Mouse (Mus musculus) c-Kit-positive CD71-positive TER-119-negative erythroid progenitor cells, embryonic 14.5 days (primary cell): Measurements from ENCODE around the gene Cebpe.
A peak's percentile ranks its signal among the peaks of the same experiment; 100 is the strongest.

Experiments used
- DNase-seq: peaks from one replicate; pipeline ENCODE4 v3.0.0-alpha.2; 2013; ENCODE audit warnings: low read depth

Cebpe gene

DNA sequence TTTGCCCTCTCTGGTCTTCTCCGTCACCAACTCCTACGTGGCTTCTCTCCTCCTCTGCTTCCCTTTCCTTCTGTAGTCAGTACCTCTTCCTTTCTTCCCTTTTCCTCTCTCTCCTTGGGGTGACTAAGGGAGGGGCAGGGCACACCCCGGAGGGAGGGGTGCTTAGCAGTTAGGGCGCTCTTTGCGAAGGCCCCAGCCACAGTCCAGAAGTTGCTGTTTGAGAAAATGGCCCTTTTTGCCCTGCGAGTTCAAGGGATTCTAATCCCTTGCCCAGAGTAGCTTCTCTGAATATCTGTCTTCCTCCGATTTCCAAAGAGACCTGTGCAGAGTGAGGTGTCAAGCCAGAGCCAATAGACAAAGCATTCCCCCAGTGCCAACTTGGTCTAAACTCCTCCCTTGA is at the start of gene Cebpe:
Gene Cebpe (minus strand): TSS at position 101 of the 400 bp plus-strand sequence.
- DNase-seq: no peak

DNA sequence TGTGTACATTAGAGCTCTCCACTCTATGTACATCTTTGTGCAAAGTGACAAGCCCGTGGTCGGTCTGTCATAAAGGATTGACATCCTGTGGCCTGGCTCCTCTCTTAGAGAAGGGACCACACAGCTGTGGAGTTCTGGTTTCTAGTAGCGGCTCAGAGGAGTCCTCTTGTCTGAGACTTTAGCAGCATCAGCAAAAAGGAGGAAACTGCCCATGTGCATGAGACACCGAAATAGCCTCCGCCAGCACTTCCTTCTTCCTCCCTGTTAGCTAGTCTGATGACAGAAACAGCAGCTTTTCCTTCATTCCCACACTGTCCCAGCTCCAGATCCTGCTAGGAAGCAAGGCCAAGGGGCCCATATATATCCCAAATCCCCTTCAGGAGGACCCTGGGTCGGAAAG is 44.4 kb upstream of the Cebpe start:
- no peak for DNase-seq

DNA sequence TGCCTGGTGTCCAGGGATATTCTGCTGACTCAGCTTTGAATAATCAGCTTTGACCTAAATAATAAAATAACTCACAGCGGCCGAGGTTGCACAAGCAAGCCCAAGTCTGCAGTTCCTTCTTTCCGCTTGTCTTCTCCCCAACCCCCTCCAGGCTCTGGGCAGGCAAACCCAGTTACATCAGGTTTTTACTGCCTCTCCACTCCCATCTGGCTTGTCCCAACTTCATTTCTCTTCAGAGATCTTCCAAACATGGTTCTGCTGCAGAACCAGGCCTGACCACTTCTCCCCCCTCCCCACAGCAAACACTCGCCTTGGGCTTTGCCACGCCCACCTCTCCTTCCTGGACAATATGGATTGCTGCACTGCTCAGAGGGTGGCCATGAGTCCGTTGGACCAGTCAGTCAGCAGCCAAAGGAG is 42.6 kb upstream of the Cebpe start:
- DNase-seq: no peak

DNA sequence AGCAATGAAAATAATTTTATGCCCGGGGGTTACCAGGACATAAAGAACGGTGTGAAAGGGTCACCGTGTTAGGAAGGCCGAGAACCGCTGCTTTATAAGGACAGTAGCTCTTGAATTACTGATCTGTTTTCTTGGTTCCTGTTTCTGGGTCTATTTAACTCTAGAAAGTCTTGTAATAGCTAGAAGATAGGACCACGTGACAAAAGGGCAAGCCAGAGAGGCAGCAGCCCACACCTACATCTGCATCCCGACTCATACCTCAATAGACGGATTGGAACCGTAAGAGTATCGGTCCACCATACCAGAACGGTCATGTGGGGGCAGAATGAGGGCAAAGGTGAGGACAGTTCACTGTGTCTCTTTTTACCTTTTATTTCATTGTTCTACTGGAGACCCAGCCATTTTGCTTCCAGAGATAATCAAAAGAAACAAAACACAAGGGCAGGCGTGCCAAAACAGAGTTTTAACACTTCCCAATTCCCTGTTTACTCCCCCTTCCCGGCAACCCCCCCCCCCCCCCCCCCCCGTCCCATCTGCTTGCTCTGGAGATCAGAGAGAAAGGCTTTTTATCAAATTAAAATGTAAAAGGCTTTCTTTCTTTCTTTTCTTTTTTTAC is 42.1 kb upstream of the Cebpe start:
- DNase-seq: no peak

DNA sequence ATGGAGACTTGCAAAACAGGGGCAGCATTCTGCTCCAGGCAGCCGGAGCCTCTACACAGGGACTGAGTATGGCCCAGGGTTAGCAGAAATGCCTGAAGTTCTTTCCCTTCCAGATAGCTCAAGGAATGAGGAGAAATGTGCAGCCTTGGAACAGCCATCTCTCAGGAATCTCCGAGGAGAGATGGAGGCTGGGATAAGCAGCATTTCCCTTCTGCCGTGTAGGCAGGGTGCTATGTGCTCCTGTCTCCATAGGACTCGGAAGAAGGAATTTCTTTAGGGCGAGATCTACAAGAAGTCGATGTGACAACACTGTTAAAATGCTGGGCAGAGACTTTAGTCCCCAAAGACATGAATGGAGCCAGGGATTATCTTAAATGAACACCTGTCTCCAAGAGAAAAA is 41.0 kb upstream of the Cebpe start:
- no peak for DNase-seq

DNA sequence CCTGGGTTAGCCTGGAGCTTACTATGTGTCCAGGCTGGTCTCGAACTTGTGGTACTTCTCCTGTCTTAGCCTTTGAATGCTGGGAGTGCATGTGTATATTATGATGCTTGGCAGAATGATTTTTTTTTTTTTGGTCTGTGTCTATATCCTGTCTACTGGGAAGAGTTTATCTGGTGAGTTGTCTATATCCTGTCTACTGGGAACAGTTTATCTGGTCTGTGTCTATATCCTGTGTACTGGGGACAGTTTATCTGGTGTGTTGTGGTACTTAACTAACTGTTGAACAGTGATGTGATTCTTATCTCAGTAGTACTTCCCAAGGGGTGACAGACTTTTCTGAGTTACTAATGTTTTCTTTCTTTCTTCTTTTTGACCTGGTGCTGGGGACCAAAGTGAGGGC is 39.8 kb upstream of the Cebpe start:
- no peak for DNase-seq

DNA sequence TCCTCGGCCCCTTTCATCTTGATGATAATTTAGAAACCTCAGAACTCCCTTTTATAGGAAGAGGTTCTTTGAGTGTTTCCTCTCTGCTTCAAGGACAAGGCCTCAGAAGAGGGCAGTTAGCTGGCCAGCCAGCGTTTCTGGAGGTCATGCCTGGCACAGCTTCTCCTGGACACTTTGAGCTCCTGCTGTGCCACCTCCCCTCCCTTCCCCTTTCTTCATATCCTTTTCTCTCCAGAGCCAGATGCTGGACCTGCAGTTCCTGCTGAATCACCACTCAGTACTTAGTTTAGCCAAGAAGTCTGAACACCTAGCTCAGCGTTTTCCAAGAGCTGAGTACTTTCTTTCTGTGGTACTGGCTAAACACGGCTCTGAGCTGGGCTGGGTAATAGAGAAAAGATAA is 37.3 kb upstream of the Cebpe start:
- DNase-seq: no peak

DNA sequence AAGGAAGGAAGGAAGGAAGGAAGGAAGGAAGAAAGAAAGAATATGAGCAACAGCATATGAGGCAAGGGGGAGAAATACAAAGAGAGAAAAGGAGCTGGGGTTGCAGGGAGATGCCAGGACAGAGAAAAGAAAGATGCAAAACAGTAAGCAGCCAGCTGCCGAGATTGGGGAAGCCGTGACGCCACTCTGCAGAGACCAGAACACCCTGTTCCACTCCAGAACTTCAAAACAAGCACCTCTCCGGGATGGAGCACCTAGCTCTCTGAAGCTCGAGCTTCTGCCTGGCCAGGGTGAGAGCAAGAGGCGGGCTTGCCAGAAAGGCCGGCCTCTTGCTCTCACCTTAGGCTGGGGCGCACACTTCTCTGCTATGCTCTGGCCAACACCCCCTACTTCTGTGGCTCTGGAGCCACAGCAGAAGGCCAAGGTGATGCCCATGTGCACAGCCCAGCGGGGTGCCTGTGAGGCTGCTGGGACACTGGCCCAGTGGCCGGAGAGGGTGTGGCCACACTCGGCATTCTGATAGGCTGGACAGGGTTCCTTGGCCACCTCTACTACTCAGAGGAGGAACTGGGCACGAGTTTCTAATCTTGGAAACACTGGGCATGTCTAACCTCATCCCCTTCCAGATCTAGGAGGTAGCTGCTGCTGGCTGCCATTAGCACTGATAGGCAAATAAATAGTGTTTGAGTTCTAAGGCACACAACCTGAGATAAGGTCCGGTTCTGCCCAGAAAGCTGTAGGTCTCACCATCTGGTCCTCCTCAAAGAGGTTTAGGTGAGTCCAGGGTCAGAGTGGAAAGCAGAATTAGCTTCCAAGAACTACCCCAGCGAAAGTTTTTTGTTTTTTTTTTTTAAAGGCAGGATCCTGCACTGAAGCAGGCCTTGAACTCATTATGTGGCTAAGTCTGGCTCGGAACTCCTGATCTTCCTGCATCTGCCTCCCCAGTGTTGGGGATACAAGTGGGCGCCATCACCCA is 36.3 kb upstream of the Cebpe start:
- no peak for DNase-seq

DNA sequence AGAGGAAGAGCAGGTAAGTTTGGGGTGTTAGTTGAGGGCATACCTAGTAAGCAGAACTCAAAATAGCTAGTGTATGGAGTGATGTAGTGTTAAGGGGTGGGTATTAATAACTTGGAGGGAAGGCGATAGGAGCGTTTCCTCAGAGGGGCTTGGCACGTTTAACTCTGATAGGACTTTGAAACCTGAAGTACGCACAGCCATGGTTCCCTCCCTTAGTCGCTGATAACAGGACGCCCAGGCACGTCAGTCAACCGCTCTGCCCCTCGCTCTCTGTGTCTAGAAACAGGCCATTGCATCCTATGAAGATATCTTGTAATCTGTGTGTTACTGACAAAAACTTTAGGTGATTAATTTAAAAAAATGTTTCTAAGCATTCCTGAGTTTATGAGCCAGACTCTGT is 34.1 kb upstream of the Cebpe start:
- DNase-seq: peak; percentile 39

DNA sequence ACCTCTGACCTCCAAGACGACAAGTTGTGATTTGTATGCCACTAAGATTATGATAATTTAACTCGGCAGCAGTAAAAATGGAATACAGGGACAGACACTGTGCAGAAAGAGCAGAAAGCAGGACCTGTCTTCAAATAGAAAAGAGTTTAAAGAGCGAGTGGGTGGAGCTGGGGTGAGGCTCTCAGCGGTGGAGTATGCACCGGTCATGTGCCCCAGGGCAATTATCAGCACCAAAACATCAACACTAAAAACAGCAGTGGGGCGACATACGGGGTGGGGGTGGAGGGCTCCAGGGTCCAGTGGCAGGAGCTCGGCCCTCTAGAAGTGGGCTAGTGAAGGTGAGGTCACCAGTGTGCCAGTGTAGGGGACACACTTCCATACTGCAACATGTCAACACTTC is 32.5 kb upstream of the Cebpe start:
- DNase-seq: no peak

DNA sequence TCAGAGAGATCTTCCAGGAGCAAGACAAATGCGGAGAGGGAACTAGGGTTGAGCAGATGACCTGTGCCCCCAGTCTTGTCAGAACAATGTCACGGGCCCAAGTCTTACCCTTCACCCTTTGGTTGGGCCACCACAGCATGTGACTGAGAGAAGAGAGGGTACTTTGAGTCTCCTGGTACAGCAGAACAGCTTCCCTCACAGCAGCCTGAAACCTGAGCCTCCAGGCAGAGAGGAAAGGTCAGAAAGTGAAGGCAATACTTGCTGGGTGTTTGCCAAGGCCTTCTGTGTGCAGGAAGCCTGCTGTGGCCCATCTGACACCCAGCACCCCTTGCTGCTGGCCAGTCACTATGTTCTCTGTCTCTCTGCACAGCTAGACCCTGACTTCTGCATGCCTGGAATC is 30.4 kb upstream of the Cebpe start:
- DNase-seq: no peak

DNA sequence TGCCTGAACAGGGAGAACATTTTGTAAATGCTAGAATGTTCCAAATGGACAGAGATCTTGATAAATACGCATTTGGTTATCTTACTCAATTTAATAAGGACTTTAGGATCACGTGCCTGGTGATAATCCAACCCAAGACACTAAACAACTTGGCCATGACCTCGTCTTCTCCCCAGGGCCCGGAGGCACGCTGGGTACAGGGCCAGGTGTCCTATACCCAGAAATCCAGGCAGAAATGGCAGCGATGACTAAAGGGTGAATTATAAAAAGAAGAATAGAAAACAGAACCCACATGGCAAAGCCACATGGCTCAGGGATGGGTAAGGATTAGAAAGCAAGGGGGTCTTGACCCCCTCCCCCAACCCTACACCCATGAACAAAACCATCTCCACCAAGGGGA is 29.7 kb upstream of the Cebpe start:
- DNase-seq: no peak

DNA sequence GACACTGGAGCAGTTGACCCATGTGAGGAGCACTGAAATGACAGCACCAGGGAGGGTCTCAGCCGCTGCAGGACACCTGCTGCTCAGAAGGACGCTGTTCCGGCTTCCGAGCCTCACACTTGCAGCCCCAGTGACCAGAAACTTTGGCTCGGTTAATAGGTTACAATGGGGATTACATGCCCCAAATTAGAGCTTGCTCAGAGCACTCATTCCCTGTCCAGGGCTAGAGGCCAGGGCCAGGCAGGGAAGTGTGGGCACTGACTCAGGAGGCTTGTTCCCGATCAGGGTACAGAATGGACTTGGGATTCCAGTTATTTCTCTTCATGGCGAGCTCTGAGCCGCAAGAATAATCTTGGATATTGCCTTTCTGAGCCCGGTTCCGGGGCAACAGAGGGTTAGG is 25.7 kb upstream of the Cebpe start:
- DNase-seq: no peak

DNA sequence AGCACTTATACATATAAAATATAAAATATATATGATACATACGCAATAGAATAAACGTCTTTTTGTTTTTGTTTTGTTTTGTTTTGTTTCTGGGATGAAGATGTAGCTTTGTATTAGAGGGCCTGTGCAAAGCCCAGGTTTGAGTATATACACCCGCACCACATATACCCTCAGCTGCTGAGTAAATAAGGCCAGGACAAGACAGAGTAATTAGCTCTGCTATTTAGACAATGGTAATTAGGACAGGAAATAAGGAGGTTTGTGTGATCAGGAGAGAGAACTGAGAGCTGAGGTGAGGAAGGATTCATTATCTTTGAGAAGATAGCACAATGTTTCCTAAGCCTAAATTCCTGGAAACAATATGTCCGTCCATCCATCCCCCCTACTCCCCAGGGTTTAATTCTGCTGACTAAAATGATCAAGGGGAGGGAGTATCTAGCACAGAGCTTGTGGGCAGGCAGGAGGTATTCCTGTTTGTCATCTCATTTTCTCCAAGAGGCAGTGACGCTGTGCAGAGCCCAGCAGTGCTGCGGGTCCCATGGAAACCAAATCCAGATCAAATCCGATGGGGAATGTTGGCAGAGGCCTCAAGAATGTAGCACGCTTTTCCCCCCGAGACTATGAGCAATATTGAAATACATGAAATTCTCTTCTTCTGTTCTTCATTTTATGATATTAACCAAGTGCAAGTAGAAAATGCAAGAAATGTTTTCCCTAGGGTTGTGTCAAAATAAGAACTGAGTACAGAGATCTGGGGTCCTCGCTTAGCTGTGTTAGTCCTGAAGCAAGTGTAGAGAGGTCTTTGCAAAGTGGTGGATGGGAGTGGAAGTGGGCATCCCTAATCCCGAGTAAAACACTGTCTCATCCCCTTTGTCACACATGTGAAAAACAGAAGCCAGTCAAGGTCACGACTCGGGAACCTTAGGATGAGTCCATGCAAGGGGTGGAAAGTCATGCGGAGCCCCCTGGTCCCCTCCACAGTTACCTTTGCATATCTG is 24.9 kb upstream of the Cebpe start:
- no peak for DNase-seq

DNA sequence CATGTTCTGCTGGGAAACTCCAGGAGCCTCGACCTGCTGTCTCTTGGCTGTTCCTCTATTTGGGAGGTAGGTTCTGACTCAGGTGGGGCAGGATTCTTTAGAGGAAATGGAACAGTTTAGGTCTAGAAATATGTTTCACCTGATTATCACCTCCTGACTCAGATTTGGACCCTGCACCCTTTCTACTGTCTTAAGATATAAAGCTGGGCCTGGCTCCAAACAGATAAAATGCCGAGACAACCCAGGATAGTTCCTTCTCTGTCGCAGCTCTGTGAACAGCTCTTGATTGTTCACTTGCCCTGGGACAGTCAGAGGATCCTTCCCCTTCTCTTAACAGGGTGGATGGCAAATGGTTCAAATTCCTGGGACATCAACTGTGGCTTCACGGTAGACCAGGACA is 23.2 kb upstream of the Cebpe start:
- DNase-seq: no peak

DNA sequence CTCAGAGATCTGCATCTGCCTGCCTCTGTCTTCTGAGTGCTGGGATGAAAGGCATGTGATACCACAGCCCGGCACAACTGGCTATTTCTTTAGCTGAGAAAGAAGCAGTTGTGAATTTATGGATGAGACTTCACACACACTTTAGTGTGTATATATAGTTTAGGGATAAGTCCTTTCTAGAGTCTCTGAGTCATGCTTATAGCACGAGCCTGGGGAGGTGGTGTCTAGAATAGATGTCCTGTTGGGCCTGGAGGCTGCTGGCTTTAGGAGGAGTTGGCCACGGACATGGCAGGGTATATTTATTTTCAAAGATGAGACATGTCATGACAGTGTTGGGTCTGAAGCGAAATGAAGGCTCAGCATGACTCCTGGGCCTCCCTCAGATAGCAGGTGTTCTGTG is 22.0 kb upstream of the Cebpe start:
- DNase-seq: no peak

DNA sequence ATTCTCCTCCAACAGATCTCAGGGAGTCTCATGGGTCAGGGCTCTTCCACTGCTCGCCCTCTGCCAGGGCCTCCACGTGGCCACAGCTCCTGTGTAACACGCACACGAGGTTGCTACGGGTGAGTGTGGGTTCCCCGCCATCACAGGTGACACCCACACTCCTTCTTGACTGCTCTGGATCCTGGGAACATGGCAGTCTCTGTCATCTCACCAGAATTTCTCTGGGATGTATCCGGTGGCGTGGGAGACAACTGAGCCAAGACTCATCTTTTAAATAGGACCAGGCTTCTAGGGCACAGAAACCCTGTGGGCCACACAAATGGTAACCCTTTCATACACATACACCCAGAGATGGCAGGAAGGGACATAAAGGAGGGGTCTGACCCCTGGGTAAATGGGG is 20.2 kb upstream of the Cebpe start:
- DNase-seq: no peak

DNA sequence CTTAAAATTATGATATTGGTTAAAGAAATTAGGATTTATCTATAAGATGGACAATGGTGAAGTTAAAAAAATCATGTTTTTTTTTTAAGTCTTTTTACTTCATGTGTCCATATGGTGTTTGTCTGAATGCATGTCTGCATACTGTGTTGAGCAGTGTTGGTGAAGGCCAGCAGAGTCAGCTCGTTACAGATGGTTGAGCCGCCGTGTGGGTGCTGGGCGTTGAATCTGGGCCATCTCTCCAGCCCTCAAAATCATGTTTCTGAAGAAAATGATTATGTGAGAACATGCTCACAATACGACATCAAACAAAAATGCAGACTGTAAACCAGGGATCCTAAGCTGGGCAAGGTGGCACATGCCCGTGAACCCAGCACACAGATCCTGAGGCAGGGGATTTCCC is 18.3 kb upstream of the Cebpe start:
- DNase-seq: no peak

DNA sequence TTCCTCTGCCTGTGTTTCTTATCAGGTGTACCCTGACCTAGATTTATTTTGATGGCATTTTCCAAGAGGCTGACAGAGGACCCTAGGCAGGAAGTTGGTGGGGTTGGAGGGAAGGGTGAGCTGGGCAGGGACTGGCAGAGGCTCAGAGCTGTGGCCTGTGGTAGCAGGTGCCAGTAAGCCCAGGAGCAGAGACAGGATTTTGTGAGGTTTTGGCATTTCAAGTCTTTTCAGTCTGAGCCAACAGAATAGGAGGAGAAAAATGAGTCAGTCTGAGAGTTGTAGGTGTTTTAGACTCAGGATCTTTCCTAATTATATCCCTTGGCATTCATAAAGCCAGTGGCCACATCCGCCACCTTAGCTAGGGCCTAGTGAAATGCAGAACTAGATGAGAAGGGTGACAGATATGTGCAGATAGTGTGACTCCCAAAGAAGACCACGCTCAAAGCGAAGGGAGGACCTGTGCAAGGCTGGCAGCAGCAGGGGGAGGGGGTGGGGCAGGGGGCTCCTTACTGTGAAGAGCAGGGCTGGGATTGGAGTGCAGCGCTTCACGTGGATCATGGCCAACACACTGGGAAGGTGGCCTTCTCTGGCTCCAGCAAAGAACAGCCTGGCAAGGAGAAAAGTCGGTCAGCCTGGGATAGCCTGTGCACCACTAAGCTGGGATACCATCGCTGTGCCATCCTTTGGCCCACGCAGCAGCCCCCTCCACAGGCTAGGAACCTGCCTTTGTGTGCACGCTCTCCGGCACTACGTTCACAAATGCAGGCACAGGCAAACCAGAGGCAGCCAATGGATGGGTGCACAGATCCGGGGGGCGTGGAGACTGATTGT is 17.1 kb upstream of the Cebpe start:
- DNase-seq: no peak

DNA sequence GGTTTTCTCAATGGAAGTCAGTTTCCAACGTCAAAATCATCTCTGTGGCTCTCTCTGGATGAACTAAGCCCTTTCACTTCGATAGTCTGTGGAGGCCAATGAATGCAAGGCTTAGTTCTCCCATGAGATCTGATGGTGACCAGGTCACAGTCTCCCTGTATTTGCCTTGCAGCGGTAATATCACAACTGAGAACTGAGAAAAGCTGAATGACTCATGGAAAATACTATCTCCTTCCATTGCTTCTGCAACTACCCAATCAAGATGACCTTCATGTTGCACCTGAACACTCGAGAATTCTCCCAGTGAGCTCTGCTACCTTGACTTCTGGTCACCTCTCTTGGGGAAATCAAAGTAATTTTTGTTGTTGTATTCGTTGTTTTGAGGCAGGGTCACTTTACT is 15.6 kb upstream of the Cebpe start:
- no peak for DNase-seq

DNA sequence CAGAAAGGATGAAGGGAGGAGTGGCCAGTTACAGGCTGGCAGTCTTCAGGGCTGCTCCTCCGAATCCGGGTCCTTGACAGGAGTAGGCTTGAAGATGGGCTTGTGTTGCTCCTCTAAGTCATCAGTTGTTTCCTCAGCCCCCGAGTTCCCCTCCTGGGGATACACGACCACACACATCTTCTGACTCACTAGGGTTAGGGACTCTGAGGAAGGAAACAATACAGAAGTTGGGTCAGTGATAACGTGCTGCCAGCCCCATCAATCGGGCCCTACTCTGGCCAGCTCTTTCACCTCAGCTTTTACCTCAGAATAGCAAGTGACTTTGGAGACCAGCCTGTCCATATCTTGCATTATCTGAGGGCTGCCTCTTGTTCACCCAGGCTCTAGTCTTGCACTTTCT is 12.1 kb upstream of the Cebpe start:
- no peak for DNase-seq

DNA sequence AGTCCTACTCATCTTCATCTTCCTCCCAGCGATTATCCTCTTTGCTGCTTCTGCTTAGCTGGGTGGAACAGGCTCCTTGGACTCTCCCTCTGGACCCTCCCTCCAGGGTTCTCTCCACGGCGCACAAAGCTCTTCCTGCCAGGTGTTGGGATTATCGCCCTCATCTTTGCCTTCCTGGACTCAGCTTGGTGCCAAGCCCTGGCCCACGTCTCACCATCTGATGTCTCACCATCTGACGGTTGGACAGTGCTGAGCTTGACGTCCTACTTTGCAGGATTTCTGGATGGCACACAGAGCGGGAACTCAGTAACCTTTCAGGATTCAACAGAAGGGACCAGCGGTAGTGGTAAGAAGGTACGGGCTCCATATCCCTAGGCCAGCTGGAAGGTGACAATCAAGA is 9.7 kb upstream of the Cebpe start:
- DNase-seq: no peak
